Mouse (Mus musculus) embryonic facial prominence, embryonic 15.5 days (tissue): Measurements from ENCODE around the gene Tmem9. TPM values are rescaled to one million over a fixed set of nuclear protein-coding genes. Genes with fewer than 3 reads are reported as not detected.

Source experiments
- ATAC-seq: fragments of 200-750 bp; cut with Nextera tagmentation; 2 replicates; pipeline ENCODE4 v1.8.0; 2017; ENCODE audit warnings: low read depth, moderate TSS enrichment; ENCODE audit not compliant: insufficient number of reproducible peaks, low FRiP score, low TSS enrichment
- H3K27ac ChIP-seq: fragments of 300-500 bp; sonication (generic); replicated peaks from 2 replicates; pipeline ENCODE4 v1.5.1; 2015; ENCODE audit warnings: mild to moderate bottlenecking, inconsistent platforms
- H3K27me3 ChIP-seq: fragments of 300-500 bp; sonication (generic); 2 replicates; pipeline ENCODE4 v1.6.1; 2015; ENCODE audit warnings: inconsistent platforms
- H3K36me3 ChIP-seq: fragments of 300-500 bp; sonication (generic); 2 replicates; pipeline ENCODE4 v1.6.1; 2015; ENCODE audit warnings: mild to moderate bottlenecking, inconsistent platforms
- H3K4me1 ChIP-seq: fragments of 300-500 bp; sonication (generic); 2 replicates; pipeline ENCODE4 v1.6.1; 2015; ENCODE audit warnings: inconsistent platforms
- H3K4me2 ChIP-seq: fragments of 300-500 bp; sonication (generic); replicated peaks from 2 replicates; pipeline ENCODE4 v1.6.1; 2015; ENCODE audit warnings: mild to moderate bottlenecking, inconsistent platforms
- H3K4me3 ChIP-seq: fragments of 300-500 bp; sonication (generic); replicated peaks from 2 replicates; pipeline ENCODE4 v1.5.1; 2015; ENCODE audit warnings: mild to moderate bottlenecking, inconsistent platforms
- H3K9ac ChIP-seq: fragments of 300-500 bp; sonication (generic); 2 replicates; pipeline ENCODE4 v1.6.1; 2015; ENCODE audit warnings: inconsistent platforms
- H3K9me3 ChIP-seq: fragments of 300-500 bp; sonication (generic); replicated peaks from 2 replicates; pipeline ENCODE4 v1.6.1; 2016; ENCODE audit warnings: inconsistent platforms
- WGBS: fragments of 180-500 bp; shearing (Covaris S2); methylation state at CpG from one replicate; pipeline ENCODE4 v1.1.7; 2015; 5-methylcytosine and 5-hydroxymethylcytosine counted together
- polyA plus RNA-seq: library from polyadenylated mRNA; unstranded; fragments of >200 nt; fragmentation: Nextera tagmentation; extraction: Ambion mirVana; gene quantifications from 2 replicates; pipeline ENCODE4 v1.2.1, GENCODE M21; 2015

The Tmem9 gene
- polyA plus RNA-seq = 172 and 176 TPM in 2 replicates

DNA sequence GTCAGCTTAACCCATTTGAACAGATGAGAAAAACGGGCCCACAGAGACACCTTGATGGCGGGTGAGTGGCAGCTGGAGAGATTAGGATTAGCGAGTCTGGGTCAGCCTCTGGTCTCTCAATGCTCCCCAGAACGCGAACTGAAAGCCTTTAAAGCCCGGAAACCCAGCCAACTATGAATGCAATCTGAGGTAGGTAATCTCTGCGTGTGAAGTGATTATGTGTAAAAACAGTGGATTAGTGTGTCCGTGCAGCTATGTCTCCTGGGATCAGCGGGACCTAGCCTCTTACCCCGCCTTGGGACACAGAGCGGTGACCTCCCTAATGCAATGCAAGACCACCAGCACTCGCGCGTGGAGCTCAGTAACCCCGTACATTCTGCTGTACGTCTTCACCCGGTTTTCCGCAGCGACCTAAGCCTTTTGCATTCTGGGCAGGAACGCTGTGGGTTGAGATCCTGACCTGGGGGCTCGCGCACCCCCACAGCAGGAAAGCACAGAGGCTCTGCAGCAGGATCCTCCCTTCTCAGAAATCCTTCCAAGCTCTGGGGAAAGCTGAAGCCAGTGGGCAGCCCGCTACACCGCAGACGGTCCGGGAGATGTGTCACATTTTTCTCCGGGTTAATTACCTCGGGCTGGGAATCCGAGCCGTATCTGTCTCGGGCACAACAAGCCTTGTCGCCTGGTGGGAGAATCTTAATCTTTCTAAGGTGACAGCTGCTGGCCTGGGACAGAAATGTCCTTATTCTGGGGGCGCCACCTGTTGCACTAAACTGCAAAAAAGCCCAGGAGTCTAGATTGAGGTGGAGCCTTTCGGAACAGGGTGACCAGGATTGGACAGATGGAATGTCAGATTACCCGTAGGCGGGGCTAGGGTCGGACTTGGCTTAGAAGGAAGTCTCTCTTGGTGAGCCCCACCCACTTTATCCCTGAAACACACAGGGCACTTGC lies at the start of gene Tmem9:
TSS of gene Tmem9 (plus strand) at position 940 of the 948 bp plus-strand sequence.
- peaks cover 15% of the 10 kb centered on the region for H3K27me3 ChIP-seq
- H3K27ac ChIP-seq = no peak within 1 kb of the TSS
- ATAC-seq = peak; percentile 92
- H3K9ac ChIP-seq = 0 out of 2 replicates have a peak within 1 kb of the TSS, but pooled peaks have one; percentile 0
- H3K4me2 ChIP-seq = peak within 1 kb of the TSS; percentile 67
- no peaks in the 10 kb centered on the region for H3K9me3 ChIP-seq
- peaks cover 11% of the 10 kb centered on the region for H3K4me1 ChIP-seq
- H3K4me3 ChIP-seq = peak within 1 kb of the TSS; percentile 46
- WGBS = 4% methylated on average over 37 of the region's 37 CpGs
- no peaks in the 10 kb centered on the region for H3K36me3 ChIP-seq

DNA sequence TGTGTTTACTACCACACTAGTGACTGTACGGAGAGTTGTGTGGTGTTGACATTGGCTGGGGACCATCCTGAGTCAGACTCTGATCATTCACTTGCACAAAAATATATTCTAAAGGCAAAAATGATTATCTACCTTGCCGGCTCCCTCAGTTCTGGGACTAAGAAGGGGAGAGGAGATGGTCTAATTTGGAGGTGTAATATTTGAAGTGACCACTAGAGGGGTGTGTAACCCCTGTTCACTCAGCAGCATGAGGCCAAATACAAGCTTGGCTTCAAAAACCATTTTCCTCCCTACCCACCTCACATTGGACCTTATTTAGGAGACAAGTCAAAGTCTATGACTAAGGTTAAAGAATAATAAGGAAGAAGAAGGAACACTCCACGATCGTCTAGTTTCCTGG lies 49.5 kb upstream of the Tmem9 start:
- Histone ChIP-seq H3K36me3 (no peaks in the 10 kb centered on the region), H3K4me2 (no peak overlapping the region), H3K27ac (no peak overlapping the region), H3K4me3 (no peak overlapping the region), H3K9me3 (no peaks in the 10 kb centered on the region), H3K4me1 (no peaks in the 10 kb centered on the region), H3K9ac (no peak overlapping the region), H3K27me3 (no peaks in the 10 kb centered on the region)
- WGBS = 44% methylated on average over 4 of the region's 4 CpGs
- ATAC-seq = no peak

DNA sequence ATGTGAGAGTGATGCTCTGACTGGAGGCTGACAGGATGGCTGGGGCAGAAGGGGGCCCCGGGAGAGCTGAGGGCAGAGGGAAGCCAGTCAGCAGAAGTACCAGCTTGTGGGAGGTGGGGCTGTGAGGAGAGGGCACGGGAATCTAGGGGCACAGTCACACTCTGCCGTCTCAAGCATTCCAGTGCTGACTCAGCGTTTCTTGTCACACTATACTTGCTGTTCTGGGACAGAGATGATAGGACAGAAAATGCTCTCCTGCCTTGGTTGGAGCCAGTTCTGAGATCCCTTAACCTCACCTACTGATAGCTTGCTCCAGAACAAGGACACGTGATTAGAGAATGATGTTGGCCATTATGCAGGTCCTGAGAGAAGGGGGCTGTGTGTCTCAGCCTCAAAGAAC lies 44.8 kb upstream of the Tmem9 start:
- Histone ChIP-seq H3K9ac (no peak overlapping the region), H3K4me3 (no peak overlapping the region), H3K36me3 (no peaks in the 10 kb centered on the region), H3K4me1 (no peaks in the 10 kb centered on the region), H3K9me3 (no peaks in the 10 kb centered on the region), H3K4me2 (no peak overlapping the region), H3K27me3 (no peaks in the 10 kb centered on the region), H3K27ac (no peak overlapping the region)
- no peak for ATAC-seq
- WGBS = 62% methylated on average over 5 of the region's 5 CpGs

DNA sequence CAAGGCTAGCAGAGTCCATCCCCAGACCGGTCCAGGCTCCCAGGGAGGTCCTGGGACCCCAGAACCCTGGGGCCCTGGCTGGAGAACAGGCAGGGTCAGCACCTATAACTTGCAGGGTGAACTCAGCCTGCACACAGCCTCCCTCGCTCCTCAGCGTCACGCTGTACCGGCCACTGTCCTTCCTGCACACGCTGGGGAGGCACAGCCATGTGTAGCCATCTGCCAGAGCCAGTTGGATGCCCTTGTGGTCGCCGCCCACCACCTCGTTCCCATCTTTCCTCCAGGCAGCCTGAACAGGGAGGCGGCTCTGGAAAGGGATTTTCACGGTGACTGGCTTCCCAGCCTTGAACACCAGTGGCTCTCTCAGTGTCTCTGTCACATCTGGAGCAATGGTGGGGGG lies 43.4 kb upstream of the Tmem9 start:
- WGBS = 58% methylated on average over 11 of the region's 11 CpGs
- Histone ChIP-seq H3K9me3 (no peaks in the 10 kb centered on the region), H3K4me1 (no peaks in the 10 kb centered on the region), H3K9ac (no peak overlapping the region), H3K4me3 (no peak overlapping the region), H3K27ac (no peak overlapping the region), H3K27me3 (no peaks in the 10 kb centered on the region), H3K4me2 (no peak overlapping the region), H3K36me3 (no peaks in the 10 kb centered on the region)
- ATAC-seq = no peak

DNA sequence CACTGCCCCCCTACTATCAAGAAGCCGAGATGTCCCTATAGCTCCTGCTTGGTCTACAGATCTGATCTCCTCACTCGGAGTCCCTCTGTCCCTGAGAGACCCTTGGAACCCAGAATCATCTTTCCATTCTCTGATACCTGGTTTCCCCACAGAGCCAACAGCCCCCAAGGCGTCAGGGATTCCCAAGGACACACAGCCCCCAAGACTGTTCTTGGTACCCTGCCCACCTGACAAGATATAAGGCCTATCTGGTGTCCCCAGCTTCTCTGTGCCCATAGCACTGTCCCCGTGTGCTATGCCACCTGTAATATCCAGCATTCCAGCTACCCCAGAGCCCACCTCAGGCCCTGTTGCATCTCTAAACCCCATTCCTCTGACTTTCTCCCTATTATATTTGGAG lies 40.2 kb upstream of the Tmem9 start:
- no peaks in the 10 kb centered on the region for H3K36me3 ChIP-seq
- H3K4me3 ChIP-seq = no peak overlapping the region
- H3K4me2 ChIP-seq = no peak overlapping the region
- no peaks in the 10 kb centered on the region for H3K4me1 ChIP-seq
- 74% methylated on average over 4 of the region's 4 CpGs for WGBS
- no peak for ATAC-seq
- H3K9ac ChIP-seq = no peak overlapping the region
- H3K27ac ChIP-seq = no peak overlapping the region
- H3K27me3 ChIP-seq = no peaks in the 10 kb centered on the region
- no peaks in the 10 kb centered on the region for H3K9me3 ChIP-seq

DNA sequence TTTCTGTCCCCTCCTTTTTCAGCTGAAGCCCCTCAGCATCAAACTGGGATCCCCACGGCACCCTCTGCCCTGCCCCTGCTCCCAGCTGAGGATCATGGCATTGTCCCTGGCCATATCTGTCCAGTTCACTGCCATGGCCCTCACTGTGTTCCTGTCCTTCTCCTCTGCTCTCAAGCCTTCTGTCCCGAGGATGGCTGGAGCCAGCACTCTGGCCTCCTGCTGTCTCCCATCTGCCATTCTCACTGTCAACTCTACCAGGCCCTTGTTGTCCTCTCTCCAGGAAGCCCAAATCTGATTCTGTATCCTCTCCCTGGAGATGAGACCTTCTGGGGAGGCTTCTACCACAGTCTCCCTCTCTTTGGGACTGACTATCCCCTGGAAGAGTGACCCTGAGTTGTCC lies 37.5 kb upstream of the Tmem9 start:
- 53% methylated on average over 2 of the region's 2 CpGs for WGBS
- Histone ChIP-seq H3K9me3 (no peaks in the 10 kb centered on the region), H3K27me3 (no peaks in the 10 kb centered on the region), H3K36me3 (no peaks in the 10 kb centered on the region), H3K4me1 (0 out of 2 replicates have a peak, but pooled peaks cover 3% of the 10 kb centered on the region), H3K4me3 (no peak overlapping the region), H3K9ac (no peak overlapping the region), H3K4me2 (no peak overlapping the region), H3K27ac (no peak overlapping the region)
- ATAC-seq = no peak

DNA sequence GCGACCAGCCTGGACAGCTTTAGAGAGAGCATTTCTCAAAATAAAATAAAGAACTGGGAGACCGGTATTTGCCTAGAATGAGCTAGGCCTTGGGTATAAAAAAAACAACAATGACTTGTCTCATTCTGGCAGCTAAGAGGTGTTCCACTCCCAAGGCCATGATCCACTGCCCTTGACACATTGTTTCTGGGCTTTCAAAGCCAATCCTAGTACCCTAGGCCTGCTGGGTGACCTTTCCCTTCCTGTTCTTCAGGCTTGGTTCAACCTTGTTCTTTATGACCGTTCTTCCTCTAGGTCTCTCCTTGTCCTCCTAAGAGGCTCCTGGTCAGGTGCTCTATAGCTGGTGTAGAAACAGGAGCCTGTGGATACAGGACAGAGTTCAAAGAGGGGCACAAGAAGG lies 35.4 kb upstream of the Tmem9 start:
- 86% methylated on average over 3 of the region's 3 CpGs for WGBS
- no peaks in the 10 kb centered on the region for H3K9me3 ChIP-seq

DNA sequence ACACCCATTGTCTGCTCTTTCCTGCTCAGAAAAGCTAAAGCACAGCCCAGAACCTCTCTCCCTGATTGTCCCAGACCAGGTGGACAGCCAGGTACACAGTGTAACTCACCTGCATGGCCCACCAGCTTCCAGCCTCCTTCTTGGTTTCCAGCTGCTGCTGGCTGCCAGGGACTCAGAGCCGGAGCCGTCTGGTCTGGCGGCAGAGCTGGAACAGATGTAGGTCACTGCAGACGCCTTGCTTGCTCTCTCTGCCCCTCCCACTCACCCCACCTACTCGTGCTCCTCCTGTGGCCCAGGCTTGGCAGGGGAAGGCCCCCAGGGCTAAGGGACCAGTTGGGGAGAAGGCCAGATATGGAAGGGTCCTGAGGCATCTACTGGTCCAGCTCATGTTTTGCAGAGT lies 23.8 kb upstream of the Tmem9 start:
- ATAC-seq = no peak
- 18% methylated on average over 5 of the region's 5 CpGs for WGBS
- no peak overlapping the region for H3K4me3 ChIP-seq
- H3K36me3 ChIP-seq = no peaks in the 10 kb centered on the region
- H3K27ac ChIP-seq = no peak overlapping the region
- H3K9ac ChIP-seq = no peak overlapping the region
- H3K4me1 ChIP-seq = 0 out of 2 replicates have a peak, but pooled peaks cover 4% of the 10 kb centered on the region
- H3K27me3 ChIP-seq = no peaks in the 10 kb centered on the region
- H3K4me2 ChIP-seq = no peak overlapping the region
- H3K9me3 ChIP-seq = no peaks in the 10 kb centered on the region

More for the DNA sequence above, 35.4 kb upstream of the Tmem9 start:
- Histone ChIP-seq H3K27me3 (no peaks in the 10 kb centered on the region), H3K36me3 (no peaks in the 10 kb centered on the region), H3K9ac (no peak overlapping the region), H3K4me1 (0 out of 2 replicates have a peak, but pooled peaks cover 3% of the 10 kb centered on the region), H3K4me2 (no peak overlapping the region), H3K27ac (no peak overlapping the region), H3K4me3 (no peak overlapping the region)
- ATAC-seq = no peak

DNA sequence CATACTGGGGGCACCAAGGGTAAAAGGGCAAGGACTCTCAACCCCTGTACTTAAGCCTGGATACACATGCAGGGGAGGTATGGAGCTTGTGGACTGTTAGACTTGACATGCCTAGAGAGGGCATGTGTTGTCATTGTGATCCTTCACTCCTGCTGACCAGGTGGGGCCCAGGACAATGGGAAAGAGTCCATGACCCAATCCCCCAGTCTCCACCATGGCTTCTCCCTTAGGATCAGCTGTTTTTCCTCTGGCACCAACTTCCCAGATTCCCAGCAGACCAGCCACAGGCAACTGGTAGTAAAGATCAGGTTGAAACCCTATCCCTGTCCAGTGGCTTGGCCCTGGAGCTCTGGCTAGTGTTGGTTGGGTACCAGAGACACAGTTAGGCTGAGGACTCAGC lies 18.1 kb upstream of the Tmem9 start:
- Histone ChIP-seq H3K4me3 (no peak overlapping the region), H3K9me3 (no peaks in the 10 kb centered on the region), H3K27ac (no peak overlapping the region), H3K36me3 (no peaks in the 10 kb centered on the region), H3K4me1 (no peaks in the 10 kb centered on the region), H3K27me3 (no peaks in the 10 kb centered on the region), H3K9ac (no peak overlapping the region), H3K4me2 (no peak overlapping the region)
- ATAC-seq = no peak

DNA sequence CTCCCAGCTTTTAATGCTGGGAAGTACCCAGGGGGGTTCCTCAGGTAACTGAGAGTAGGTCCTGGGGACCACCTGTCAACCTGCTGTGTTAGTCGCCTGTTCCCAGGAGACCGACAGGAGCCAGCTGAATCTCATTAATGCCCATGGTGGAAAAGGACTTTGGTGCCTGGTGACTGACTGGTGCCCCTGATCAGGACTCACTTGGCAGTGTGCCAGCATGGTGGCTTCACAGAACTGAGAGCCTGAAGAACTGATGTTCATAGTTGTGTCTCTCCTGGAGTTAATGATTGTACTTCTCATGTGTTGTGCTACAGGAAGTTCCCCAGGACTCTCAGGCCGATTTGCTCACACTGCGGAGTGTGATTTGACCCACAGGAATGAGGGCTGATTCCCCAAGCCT lies 14.5 kb upstream of the Tmem9 start:
- 69% methylated on average over 4 of the region's 4 CpGs for WGBS
- H3K27me3 ChIP-seq = no peaks in the 10 kb centered on the region
- no peaks in the 10 kb centered on the region for H3K9me3 ChIP-seq
- no peak overlapping the region for H3K4me2 ChIP-seq
- no peak overlapping the region for H3K9ac ChIP-seq
- H3K4me1 ChIP-seq = no peaks in the 10 kb centered on the region
- H3K36me3 ChIP-seq = no peaks in the 10 kb centered on the region
- H3K27ac ChIP-seq = no peak overlapping the region
- peak; percentile 43; the same call in 1 of the 2 replicates for ATAC-seq
- no peak overlapping the region for H3K4me3 ChIP-seq

DNA sequence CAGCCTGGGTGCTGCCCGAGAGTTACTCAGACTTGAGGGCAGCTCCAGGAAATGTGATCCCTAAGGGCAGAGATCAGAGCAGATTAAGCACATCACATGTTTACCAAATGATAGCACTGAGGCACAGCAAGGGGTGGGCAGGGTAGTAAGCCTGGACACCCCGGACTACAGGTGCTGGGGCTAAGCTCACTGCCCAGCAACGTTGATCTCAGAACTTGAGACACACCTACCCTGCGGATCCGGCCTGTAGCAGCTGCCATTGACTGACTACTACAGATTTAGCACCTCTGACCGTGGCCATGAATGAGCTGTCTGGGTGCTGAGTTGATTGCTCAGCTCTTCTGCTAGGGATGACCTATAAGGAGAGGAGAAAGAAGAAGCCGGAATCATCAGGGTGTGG lies 10.4 kb upstream of the Tmem9 start:
- H3K27ac ChIP-seq = no peak overlapping the region
- H3K9ac ChIP-seq = no peak overlapping the region
- no peaks in the 10 kb centered on the region for H3K36me3 ChIP-seq
- H3K9me3 ChIP-seq = no peaks in the 10 kb centered on the region
- 59% methylated on average over 7 of the region's 7 CpGs for WGBS
- no peak for ATAC-seq
- H3K4me2 ChIP-seq = no peak overlapping the region
- no peak overlapping the region for H3K4me3 ChIP-seq
- no peaks in the 10 kb centered on the region for H3K27me3 ChIP-seq
- H3K4me1 ChIP-seq = no peaks in the 10 kb centered on the region
